Mouse (Mus musculus) mesoderm, embryonic 11.5 days (tissue): ENCODE measurements at regions not wholly inside any gene's neighbourhood (a gene's known extent, or its start where the extent isn't known, plus 50 kb on each side); places are given as distances from the start of the nearest gene placed in this dataset.

ENCODE experiments used
- DNase-seq: peaks from one replicate; pipeline ENCODE4 v3.0.0-alpha.2; 2012; ENCODE audit warnings: low read depth, low spot score

DNA sequence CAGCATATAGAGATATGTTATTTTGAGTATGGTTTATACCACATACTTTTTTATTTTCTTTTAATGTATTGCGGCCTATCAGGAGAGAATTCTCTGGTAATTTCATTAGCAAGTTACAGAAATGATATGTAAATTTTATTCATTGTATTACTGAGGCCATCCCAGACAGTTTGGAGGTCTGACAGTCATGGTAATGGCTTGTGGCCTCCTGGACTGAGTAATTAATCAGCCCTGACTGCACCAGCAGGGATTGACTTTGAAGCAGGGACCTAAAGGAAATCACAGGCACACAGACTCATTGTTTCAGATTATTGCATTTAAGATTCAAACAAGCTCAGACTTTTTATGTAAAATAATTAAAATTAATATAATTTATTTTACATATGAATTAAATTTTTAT is 435.9 kb upstream of the Siglech start:
- DNase-seq, result peak; percentile 15

DNA sequence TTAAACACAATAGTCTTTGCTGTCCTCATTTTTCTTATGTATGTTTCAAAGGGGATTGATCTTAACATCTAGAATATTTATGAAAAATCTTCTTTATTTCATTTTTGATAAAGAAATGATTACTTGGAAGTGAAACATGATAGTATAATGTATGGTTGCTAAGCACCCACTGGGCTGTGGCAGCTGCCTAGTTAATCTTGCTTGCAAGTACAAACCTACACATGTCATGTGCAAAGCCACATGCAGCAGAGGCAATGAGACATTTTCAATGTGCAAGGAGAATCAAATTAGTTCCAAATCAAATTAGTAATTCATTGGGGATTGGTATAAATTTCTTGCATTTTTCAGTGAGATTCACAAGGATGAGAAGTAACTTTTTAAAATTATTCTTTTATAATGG is 428.1 kb upstream of the Siglech start:
- no peak for DNase-seq
